Mouse (Mus musculus): ENCODE data around the gene Agbl2. TPM values are rescaled to one million over a fixed set of nuclear protein-coding genes. Genes with fewer than 3 reads are reported as not detected.

The Agbl2 gene
- polyA plus RNA-seq, 1 experiment from 2014 or later, result 1.7 TPM

DNA sequence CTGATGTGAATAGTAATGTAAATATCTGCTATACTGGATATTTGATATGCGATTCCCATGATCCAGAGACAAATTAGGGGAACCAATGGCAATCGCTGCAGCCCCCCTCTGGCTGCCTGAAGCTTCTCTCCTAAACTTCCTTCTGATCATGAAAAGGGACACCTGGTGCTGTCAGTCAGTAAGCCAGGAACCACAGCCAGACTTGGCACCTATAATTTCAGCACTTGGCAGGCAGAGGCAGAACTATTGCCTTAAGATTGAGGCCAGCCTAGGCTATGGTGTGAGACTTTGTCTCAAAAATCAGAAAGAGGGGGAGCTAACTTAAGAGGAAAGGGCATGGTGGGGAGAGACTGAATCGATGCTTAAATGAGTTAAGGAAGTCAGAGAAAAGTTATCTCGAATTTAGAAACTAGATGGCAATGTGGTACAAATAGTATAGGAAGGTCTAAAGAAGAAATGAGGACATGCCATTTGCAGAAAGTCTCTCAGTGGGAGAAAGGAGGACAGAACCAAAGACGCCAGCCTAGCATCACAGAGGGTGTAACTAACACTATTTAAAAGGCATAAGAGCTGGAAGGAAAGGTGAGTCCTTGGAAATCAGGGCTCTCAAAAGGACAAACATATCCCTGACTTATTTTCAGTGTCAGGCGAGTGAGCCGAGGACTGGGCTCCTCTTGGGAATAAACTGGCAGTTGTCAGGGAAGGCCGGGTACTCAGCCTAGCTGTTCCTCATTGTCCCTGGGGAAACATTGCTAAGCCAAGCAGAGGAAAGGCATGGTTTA is 88.8 kb downstream of the Agbl2 start:
- Histone ChIP-seq H3K27ac (peak overlapping the region; percentile 93), H3K9me3 (replicated peaks) (no peaks in the 10 kb centered on the region), H3K27me3 (no peaks in the 10 kb centered on the region), H3K4me2 (no peak overlapping the region), H3K36me3 (0 out of 2 replicates have a peak, but pooled peaks cover 3% of the 10 kb centered on the region), H3K4me3 (no peak overlapping the region), H3K9ac (no peak overlapping the region), H3K4me1 (replicated peaks) (peaks cover 34% of the 10 kb centered on the region)
- 54% methylated on average over 8 of the region's 8 CpGs for WGBS
- no peak for ATAC-seq (replicated peaks; ENCODE audit: insufficient number of reproducible peaks, insufficient read depth, low FRiP score, low read depth)

GRCm38 (mm10) chr2:90874025-90874424 is 91.5 kb downstream of the Agbl2 start:
- Histone ChIP-seq H3K27ac (no peak overlapping the region), H3K9ac (no peak overlapping the region), H3K4me2 (no peak overlapping the region), H3K4me3 (no peak overlapping the region), H3K36me3 (no peaks in the 10 kb centered on the region), H3K9me3 (replicated peaks) (no peaks in the 10 kb centered on the region), H3K27me3 (no peaks in the 10 kb centered on the region), H3K4me1 (replicated peaks) (peaks cover 33% of the 10 kb centered on the region)
- no peak for ATAC-seq (replicated peaks; ENCODE audit: insufficient number of reproducible peaks, insufficient read depth, low FRiP score, low read depth)
- WGBS, result 74% methylated on average over 1 of the region's 1 CpGs

DNA sequence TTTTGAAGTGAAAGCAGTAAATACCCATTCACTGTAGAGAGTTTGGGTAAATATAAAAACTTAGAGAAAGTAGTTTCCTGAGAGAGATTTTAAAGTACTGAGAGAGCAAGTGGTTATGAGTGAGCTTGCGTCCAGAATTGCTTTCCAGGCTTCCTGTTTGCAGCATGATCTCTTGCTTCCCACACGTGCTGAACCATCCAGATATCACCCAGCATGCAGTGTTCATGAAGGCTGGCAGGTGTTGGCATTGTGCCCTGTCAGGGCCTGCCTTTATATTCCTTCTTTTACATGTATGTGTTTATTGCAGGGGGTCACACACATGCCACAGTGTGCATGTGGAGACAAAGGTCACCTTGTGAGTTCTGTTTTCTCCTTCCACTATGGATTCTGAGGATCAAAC is 92.7 kb downstream of the Agbl2 start:
- Histone ChIP-seq H3K4me2 (no peak overlapping the region), H3K9ac (no peak overlapping the region), H3K4me3 (no peak overlapping the region), H3K27me3 (no peaks in the 10 kb centered on the region), H3K4me1 (replicated peaks) (peaks cover 35% of the 10 kb centered on the region), H3K27ac (no peak overlapping the region), H3K36me3 (no peaks in the 10 kb centered on the region), H3K9me3 (replicated peaks) (no peaks in the 10 kb centered on the region)
- WGBS, result 48% methylated on average over 2 of the region's 2 CpGs
- no peak for ATAC-seq (replicated peaks; ENCODE audit: insufficient number of reproducible peaks, insufficient read depth, low FRiP score, low read depth)

DNA sequence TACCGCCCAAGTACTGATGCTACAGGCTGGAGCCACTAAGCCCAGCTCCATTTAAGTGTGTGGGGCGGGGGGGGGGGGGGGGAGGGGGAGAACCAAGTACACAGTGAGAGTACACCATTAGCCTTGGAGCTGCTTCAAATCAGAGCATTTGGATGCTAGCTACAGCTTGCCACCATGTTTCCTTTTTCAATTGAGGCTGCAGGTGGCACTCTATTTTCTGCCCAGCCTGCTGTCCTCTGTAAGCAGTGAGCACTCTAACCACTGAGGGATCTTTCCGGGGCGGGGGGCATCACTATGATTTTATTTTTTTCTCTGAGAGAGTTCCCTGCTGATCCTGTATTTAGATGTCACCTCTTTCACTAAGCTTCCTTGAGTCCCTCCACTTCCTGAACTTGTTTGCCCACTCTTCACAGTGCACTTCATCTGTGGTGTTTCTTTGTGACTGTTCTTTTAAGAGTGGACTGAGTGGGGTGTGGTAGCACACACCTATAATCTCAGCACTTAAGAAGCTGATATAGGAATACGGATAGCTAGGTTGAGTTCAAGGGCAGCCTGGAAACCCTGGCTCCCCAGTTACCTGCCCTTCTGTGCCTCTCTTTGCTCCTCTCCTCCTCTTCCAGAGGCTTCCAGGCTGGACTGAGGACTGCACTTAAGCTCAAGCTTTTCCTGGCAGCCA is 95.2 kb downstream of the Agbl2 start:
- no peaks in the 10 kb centered on the region for H3K9me3 ChIP-seq (replicated peaks)
- 41% methylated on average over 5 of the region's 5 CpGs for WGBS
- no peak overlapping the region for H3K4me2 ChIP-seq
- no peak overlapping the region for H3K4me3 ChIP-seq
- no peak overlapping the region for H3K27ac ChIP-seq
- H3K27me3 ChIP-seq, result no peaks in the 10 kb centered on the region
- ATAC-seq (replicated peaks; ENCODE audit: insufficient number of reproducible peaks, insufficient read depth, low FRiP score, low read depth), result no peak
- H3K36me3 ChIP-seq, result no peaks in the 10 kb centered on the region
- peaks cover 15% of the 10 kb centered on the region for H3K4me1 ChIP-seq (replicated peaks)
- H3K9ac ChIP-seq, result no peak overlapping the region

GRCm38 (mm10) chr2:90879419-90879818 is 96.9 kb downstream of the Agbl2 start:
- Histone ChIP-seq H3K36me3 (no peaks in the 10 kb centered on the region), H3K27me3 (peaks cover 5% of the 10 kb centered on the region; the same call in 1 of the 2 replicates), H3K4me2 (no peak overlapping the region), H3K4me3 (no peak overlapping the region), H3K27ac (no peak overlapping the region), H3K9me3 (replicated peaks) (no peaks in the 10 kb centered on the region), H3K9ac (no peak overlapping the region), H3K4me1 (replicated peaks) (peaks cover 15% of the 10 kb centered on the region)
- ATAC-seq (replicated peaks; ENCODE audit: insufficient number of reproducible peaks, insufficient read depth, low FRiP score, low read depth), result no peak

GRCm38 (mm10) chr2:90880144-90880785 is 97.7 kb downstream of the Agbl2 start:
- Histone ChIP-seq H3K27me3 (peaks cover 5% of the 10 kb centered on the region), H3K4me3 (no peak overlapping the region), H3K9ac (no peak overlapping the region), H3K9me3 (replicated peaks) (no peaks in the 10 kb centered on the region), H3K4me2 (no peak overlapping the region), H3K4me1 (replicated peaks) (peaks cover 16% of the 10 kb centered on the region), H3K27ac (no peak overlapping the region), H3K36me3 (no peaks in the 10 kb centered on the region)
- no peak for ATAC-seq (replicated peaks; ENCODE audit: insufficient number of reproducible peaks, insufficient read depth, low FRiP score, low read depth)
- WGBS, result 41% methylated on average over 6 of the region's 6 CpGs

GRCm38 (mm10) chr2:90881824-90882223 is 99.3 kb downstream of the Agbl2 start:
- no peak for ATAC-seq (replicated peaks; ENCODE audit: insufficient number of reproducible peaks, insufficient read depth, low FRiP score, low read depth)

More at GRCm38 (mm10) chr2:90881824-90882223, 99.3 kb downstream of the Agbl2 start:
- no peak overlapping the region for H3K4me3 ChIP-seq
- H3K4me1 ChIP-seq (replicated peaks), result peaks cover 31% of the 10 kb centered on the region
- H3K36me3 ChIP-seq, result no peaks in the 10 kb centered on the region
- no peak overlapping the region for H3K4me2 ChIP-seq
- peaks cover 19% of the 10 kb centered on the region for H3K27me3 ChIP-seq
- H3K9me3 ChIP-seq (replicated peaks), result no peaks in the 10 kb centered on the region
- H3K27ac ChIP-seq, result no peak overlapping the region
- 74% methylated on average over 2 of the region's 2 CpGs for WGBS
- H3K9ac ChIP-seq, result no peak overlapping the region

Other genes starting within 250 kb of the Agbl2 start
- gene Ptprj, start 202.1 kb upstream of the Agbl2 start, polyA plus RNA-seq (2015; fragmentation: Nextera tagmentation; extraction: Ambion mirVana), result 1.1 and 1.3 TPM in 2 replicates
- 16.2 and 24.8 TPM in 2 replicates for gene Nup160, start 105.5 kb upstream of the Agbl2 start, polyA plus RNA-seq (2015; fragmentation: Nextera tagmentation; extraction: Ambion mirVana)
- 46.1 and 59.4 TPM in 2 replicates for gene Fnbp4, start 37.4 kb upstream of the Agbl2 start, polyA plus RNA-seq (2015; fragmentation: Nextera tagmentation; extraction: Ambion mirVana)
- gene Mtch2, start 64.4 kb downstream of the Agbl2 start, polyA plus RNA-seq (2015; fragmentation: Nextera tagmentation; extraction: Ambion mirVana), result 231 and 234 TPM in 2 replicates
- 11.4 and 14.5 TPM in 2 replicates for gene C1qtnf4, start 103.1 kb downstream of the Agbl2 start, polyA plus RNA-seq (2015; fragmentation: Nextera tagmentation; extraction: Ambion mirVana)
- 22.5 and 29.2 TPM in 2 replicates for gene Kbtbd4, start 122.0 kb downstream of the Agbl2 start, polyA plus RNA-seq (2015; fragmentation: Nextera tagmentation; extraction: Ambion mirVana)
- gene Ndufs3, start 122.1 kb downstream of the Agbl2 start, polyA plus RNA-seq (2015; fragmentation: Nextera tagmentation; extraction: Ambion mirVana), result 355 and 388 TPM in 2 replicates
- 98.2 and 98.3 TPM in 2 replicates for gene Celf1, start 157.7 kb downstream of the Agbl2 start, polyA plus RNA-seq (2015; fragmentation: Nextera tagmentation; extraction: Ambion mirVana)

All from heart, embryonic 15.5 days (tissue).